Mouse (Mus musculus) bone marrow, adult 2 months (tissue): ENCODE measurements around the gene Cldn9. TPM values are rescaled to one million over a fixed set of nuclear protein-coding genes. Genes with fewer than 3 reads are reported as not detected.

Source experiments
- H3K27ac ChIP-seq: fragments of 200-500 bp; 2 replicates; pipeline ENCODE4 v1.5.1; 2012; ENCODE audit warnings: low read depth, mild to moderate bottlenecking, control low read depth, inconsistent platforms, low read length; ENCODE audit not compliant: control insufficient read depth, poor library complexity, insufficient read depth
- H3K4me1 ChIP-seq: fragments of 200-500 bp; 2 replicates; pipeline ENCODE4 v1.6.1; 2011; ENCODE audit warnings: low read length; ENCODE audit not compliant: control insufficient read depth, insufficient read depth
- H3K4me3 ChIP-seq: fragments of 200-500 bp; replicated peaks from 2 replicates; pipeline ENCODE3; 2011; ENCODE audit warnings: mild to moderate bottlenecking, low read depth, low read length, control low read depth; ENCODE audit not compliant: control insufficient read depth
- CTCF ChIP-seq: fragments of 200-500 bp; IDR thresholded peaks from 2 replicates; pipeline ENCODE4 v1.5.1; 2011; ENCODE audit warnings: low read length, control low read depth; ENCODE audit not compliant: control insufficient read depth, insufficient read depth
- POLR2A ChIP-seq: fragments of 200-500 bp; IDR thresholded peaks from 2 replicates; pipeline ENCODE4 v1.6.1; 2011; ENCODE audit warnings: low read depth, mild to moderate bottlenecking, control low read depth, low read length, borderline replicate concordance; ENCODE audit not compliant: control insufficient read depth
- WGBS: fragments of 180-500 bp; shearing (Covaris S2); methylation state at CpG from one replicate; pipeline ENCODE4 v1.1.7; 2018; 5-methylcytosine and 5-hydroxymethylcytosine counted together
- polyA plus RNA-seq: library from polyadenylated mRNA; stranded (reverse); fragments of >200 nt; gene quantifications from 2 replicates; pipeline ENCODE4 v1.2.4, GENCODE M21; 2011; ENCODE audit warnings: low replicate concordance; ENCODE audit not compliant: missing spikeins, insufficient read depth, insufficient read length

The Cldn9 gene
- polyA plus RNA-seq, 1 experiment = not detected

DNA sequence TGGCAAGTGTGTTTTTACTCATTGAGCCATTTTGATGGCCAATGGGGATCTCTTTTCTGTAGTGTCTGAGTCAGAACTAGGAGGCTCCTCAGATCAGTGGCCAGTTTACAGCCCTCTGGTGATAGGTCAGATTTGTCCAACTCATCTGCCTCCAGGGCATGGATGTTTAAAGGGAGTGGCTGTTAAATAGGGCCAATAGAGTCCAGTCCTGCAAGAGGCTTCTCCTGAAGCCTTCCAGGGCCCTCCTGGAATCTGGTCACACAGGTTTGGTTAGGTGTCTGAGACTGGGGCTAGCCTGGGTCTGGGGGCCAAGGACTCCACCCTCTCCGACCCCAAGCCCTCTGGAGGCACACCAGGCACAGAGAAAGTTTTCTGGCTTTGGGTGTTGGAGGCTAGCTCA is 10.7 kb upstream of the Cldn9 start:
- H3K4me1 ChIP-seq = no peaks in the 10 kb centered on the region
- H3K27ac ChIP-seq = no peak overlapping the region
- no peak overlapping the region for H3K4me3 ChIP-seq
- no peak for TF ChIP-seq POLR2A
- no peak for TF ChIP-seq CTCF
- 56% methylated on average over 1 of the region's 1 CpGs for WGBS

DNA sequence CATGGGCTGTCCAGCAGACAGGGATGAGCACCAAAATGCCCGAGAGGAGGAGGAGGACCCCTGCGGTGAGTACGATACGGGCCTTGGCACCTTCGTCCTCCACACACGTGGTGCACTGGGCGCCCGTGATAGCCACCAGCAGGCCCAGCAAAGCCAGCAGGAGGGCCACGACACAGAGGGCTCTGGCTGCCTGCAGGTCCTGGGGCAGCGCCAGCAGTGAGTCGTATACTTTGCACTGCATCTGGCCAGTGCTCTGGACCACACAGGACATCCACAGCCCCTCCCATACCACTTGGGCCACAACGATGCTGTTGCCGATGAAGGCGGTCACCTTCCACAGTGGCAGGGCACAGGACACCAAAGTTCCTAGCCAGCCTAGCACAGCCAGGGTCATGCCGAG is 600 bp downstream of the Cldn9 start:
- Histone ChIP-seq H3K27ac (no peak overlapping the region), H3K4me3 (no peak overlapping the region), H3K4me1 (no peaks in the 10 kb centered on the region)
- TF ChIP-seq POLR2A (no peak), CTCF (no peak)
- 65% methylated on average over 15 of the region's 15 CpGs for WGBS

DNA sequence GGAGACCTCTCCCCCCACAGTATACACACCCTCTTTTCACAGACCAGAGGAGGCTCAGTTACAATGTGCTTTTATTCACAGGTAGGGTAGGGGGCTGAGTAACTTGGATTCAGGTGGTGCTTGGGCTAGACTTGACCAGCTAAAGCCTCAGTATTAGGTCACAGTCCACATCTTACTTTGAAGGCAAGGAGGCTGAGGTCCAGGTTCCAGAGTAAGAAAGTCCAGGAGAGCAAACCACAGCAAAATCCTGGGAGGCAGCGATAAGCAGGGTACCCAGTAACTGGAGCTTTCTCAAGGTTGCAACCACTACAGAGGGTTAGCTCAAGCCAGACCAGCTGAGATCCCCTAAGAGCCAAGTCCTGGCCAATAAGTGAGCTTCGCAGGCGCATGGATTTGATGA is 1.3 kb downstream of the Cldn9 start:
- no peak overlapping the region for H3K27ac ChIP-seq
- no peak overlapping the region for H3K4me3 ChIP-seq
- no peaks in the 10 kb centered on the region for H3K4me1 ChIP-seq
- WGBS = 79% methylated on average over 3 of the region's 3 CpGs
- TF ChIP-seq POLR2A (no peak), CTCF (no peak)

DNA sequence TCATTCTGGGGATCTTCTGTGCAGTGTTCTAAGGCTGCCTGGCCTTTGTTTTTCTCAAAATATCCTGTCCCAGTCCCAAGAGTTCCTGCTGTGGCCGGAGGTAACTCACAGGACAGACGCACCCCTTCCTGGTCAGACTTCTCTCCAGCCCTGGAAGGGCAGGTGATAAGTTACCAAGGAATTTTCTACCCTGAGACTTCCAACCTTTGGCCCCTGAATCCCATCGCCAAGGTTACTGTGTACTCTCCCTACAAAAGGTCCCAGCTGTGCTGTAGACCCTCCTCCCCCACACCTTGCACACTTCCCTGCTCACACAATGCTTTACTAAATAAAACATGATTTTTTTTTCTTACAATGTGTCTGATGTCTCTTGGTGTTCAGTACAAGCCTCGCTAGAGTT is 1.7 kb downstream of the Cldn9 start:
- no peak overlapping the region for H3K27ac ChIP-seq
- TF ChIP-seq CTCF = no peak
- no peak for TF ChIP-seq POLR2A
- H3K4me3 ChIP-seq = no peak overlapping the region
- no peaks in the 10 kb centered on the region for H3K4me1 ChIP-seq
- WGBS = 74% methylated on average over 4 of the region's 4 CpGs

DNA sequence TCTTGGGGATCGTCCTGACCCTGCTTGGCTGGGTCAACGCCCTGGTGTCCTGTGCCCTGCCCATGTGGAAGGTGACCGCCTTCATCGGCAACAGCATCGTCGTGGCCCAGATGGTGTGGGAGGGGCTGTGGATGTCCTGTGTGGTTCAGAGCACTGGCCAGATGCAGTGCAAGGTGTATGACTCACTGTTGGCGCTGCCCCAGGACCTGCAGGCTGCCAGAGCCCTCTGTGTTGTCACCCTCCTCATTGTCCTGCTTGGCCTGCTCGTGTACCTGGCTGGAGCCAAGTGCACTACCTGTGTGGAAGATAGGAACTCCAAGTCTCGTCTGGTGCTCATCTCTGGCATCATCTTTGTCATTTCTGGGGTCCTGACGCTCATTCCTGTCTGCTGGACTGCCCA is 2.7 kb downstream of the Cldn9 start:
- no peak overlapping the region for H3K27ac ChIP-seq
- no peak overlapping the region for H3K4me3 ChIP-seq
- no peak for TF ChIP-seq POLR2A
- no peak for TF ChIP-seq CTCF
- WGBS = 64% methylated on average over 10 of the region's 10 CpGs
- no peaks in the 10 kb centered on the region for H3K4me1 ChIP-seq

DNA sequence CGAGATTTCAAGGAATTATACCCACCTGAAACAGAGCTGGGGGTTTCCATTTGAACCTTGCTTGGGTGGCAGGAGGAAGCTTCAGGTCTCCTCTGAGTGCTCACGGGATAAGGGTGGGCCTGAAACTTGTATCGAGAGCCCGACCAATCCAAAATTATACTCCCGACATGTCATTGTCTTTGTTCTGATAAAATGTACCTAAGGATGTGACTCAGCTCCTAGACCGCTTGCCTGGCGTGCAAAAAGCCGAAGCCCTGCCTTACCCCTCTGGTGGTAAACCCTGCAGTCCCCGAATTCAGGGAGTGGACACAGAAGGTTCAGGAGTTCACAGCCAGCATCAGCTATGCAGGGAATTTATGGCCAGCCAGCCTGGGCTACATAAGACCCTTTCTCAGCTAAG is 3.5 kb downstream of the Cldn9 start:
- TF ChIP-seq CTCF (no peak), POLR2A (no peak)
- Histone ChIP-seq H3K27ac (no peak overlapping the region), H3K4me1 (no peaks in the 10 kb centered on the region), H3K4me3 (no peak overlapping the region)
- 72% methylated on average over 9 of the region's 9 CpGs for WGBS

DNA sequence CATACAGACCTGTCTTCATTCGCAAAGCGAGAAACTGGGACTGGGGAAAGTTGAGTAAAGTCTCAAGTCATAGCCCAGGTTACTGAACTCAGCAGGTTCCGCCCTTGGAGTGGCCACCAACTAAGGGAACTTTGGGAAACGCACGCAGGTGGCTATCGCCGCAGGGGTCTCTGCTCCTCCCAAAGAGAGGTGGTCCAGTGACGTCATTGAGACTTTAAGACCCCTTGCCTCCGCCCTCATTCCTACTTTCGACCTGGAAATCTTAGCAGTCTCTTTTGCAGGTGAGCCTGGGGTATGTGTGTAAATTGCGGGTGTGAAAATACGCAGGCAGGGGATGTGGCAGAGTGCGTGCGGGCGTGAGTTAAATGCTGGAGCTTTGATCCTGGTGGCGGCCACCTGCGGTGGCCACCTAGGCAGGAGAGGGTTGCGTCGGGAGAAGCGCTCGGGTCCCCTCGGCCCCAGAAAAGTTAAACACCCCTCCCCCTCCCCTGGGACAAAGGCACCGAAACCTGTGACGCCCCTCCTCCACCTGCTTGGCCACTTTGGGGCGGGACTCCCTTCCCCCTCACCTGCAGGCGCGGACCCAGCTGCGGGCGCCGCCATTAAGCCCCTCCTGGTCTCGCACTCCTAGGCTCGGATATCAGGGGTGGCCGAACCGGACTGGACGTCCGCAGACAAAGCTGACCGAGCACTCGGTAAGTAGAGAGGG is 4.5 kb downstream of the Cldn9 start, which contains the start of gene Cldn6:
TSS of gene Cldn6 (plus strand) at position 123 of the 709 bp plus-strand sequence.
- Histone ChIP-seq H3K4me3 (no peak within 1 kb of the TSS), H3K27ac (no peak within 1 kb of the TSS), H3K4me1 (no peaks in the 10 kb centered on the region)
- WGBS = 13% methylated on average over 38 of the region's 38 CpGs
- no peak for TF ChIP-seq POLR2A
- TF ChIP-seq CTCF = no peak

DNA sequence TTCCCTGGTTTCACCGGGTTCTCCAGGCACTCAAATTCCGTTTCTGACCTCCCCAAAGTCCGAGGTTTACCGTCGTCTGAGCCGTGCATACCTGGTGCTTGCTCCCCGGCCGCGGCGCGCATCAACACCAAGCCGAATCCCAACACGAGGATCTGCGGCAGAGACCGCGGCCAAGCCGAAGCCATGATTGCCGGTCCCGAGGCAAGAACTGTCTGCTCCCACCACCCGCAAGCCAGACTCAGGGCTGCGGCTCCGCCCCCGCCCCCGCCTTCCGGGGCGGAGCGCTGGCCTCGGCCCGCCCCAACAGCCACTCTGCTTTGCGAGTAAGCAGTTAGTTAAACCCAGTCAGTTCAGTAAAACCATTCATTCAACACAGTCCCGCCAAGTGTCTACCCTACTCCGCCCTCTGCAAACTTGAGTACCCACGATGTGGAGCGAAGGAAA is 6.6 kb downstream of the Cldn9 start, which contains the start of gene Tnfrsf12a:
TSS of gene Tnfrsf12a (minus strand) at position 233 of the 444 bp plus-strand sequence.
- 0 out of 2 replicates have a peak, but pooled peaks cover 1% of the 10 kb centered on the region for H3K4me1 ChIP-seq

DNA sequence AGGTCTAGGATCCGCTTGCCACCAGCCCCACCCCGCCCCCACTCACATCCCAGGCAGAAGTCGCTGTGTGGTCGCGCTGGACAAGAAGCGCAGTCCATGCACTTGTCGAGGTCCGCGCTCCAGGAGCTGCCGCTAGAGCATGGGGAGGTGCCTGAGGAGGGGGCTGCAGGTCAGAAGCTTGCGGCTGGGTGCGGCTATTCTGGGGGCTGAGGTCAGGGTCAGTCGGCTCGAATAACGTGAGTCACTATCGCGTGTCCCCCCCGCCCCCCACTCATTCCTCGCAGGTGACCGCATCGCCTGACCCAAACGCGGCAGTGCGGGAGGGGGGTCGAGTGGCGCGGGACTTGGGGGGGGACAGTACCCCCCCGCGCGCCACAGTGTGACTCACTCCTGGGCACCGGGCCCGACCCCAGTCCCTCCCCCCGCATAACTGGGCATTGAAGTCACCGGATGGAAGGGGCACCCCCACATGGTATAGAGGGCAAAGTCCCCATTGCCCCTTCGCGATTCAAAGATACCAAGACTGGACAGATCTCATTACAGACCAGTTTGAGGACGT is 7.3 kb downstream of the Cldn9 start:
- H3K4me3 ChIP-seq = peak overlapping the region; percentile 89
- under 1% methylated on average over 36 of the region's 37 CpGs for WGBS
- TF ChIP-seq POLR2A (no peak), CTCF (no peak)
- H3K27ac ChIP-seq = no peak overlapping the region
- H3K4me1 ChIP-seq = 0 out of 2 replicates have a peak, but pooled peaks cover 1% of the 10 kb centered on the region

More for the DNA sequence above, 6.6 kb downstream of the Cldn9 start, which contains the start of gene Tnfrsf12a:
- TF ChIP-seq POLR2A = peak; percentile 86
- no peak for TF ChIP-seq CTCF
- under 1% methylated on average over 34 of the region's 34 CpGs for WGBS
- peak within 1 kb of the TSS; percentile 89 for H3K4me3 ChIP-seq
- no peak within 1 kb of the TSS; the same call in 1 of the 2 replicates for H3K27ac ChIP-seq
